Mouse (Mus musculus) neutrophil, adult 65 days (primary cell): Measurements from ENCODE around the gene Rubcnl. TPM values are rescaled to one million over a fixed set of nuclear protein-coding genes. Genes with fewer than 3 reads are reported as not detected.

ENCODE experiments used
- total RNA-seq: library from RNA; stranded (reverse); gene quantifications from 2 replicates; pipeline ENCODE4 v1.2.4, GENCODE M21; 2023

The Rubcnl gene
- 18.7 and 19.5 TPM in 2 replicates for total RNA-seq

GRCm38 (mm10) chr14:75015856-75016714 lies at the start of gene Rubcnl:
Rubcnl (plus strand) TSS chr14:75016027.

Other genes with a start within 250 kb of the Rubcnl start
- gene Lrch1, start 68.2 kb upstream of the Rubcnl start, total RNA-seq = 23.5 and 35.5 TPM in 2 replicates
- gene Lrrc63, start 114.9 kb downstream of the Rubcnl start, total RNA-seq = 0.25 and 0.29 TPM in 2 replicates
- gene Lcp1, start 115.1 kb downstream of the Rubcnl start, total RNA-seq = 1,546 and 1,555 TPM in 2 replicates
- not detected in 2 replicates for gene Cpb2, start 226.3 kb downstream of the Rubcnl start, total RNA-seq